Mouse (Mus musculus) CH12.LX (cell line): ENCODE measurements around the gene Tgfbr3. TPM values are rescaled to one million over a fixed set of nuclear protein-coding genes. Genes with fewer than 3 reads are reported as not detected.

Source experiments
- DNase-seq: peaks from one replicate; pipeline ENCODE4 v3.0.0-alpha.2; 2013; ENCODE audit errors: extremely low read depth
- H3K27ac ChIP-seq: 2 replicates; pipeline ENCODE4 v1.5.1; 2012; ENCODE audit warnings: low read depth, mild to moderate bottlenecking, control low read depth, moderate library complexity; ENCODE audit not compliant: insufficient read depth
- H3K27me3 ChIP-seq: replicated peaks from 2 replicates; pipeline ENCODE3; 2012; ENCODE audit warnings: inconsistent platforms
- H3K36me3 ChIP-seq, 2 experiments: replicated peaks in 1 of 2; 2 replicates each; pipeline versions ENCODE3 to v1.6.1; 2012; ENCODE audit warnings: inconsistent platforms in 1 of 2, low read length in 1 of 2, mild to moderate bottlenecking in 1 of 2, mixed read lengths in 1 of 2, moderate library complexity in 1 of 2; ENCODE audit not compliant: control insufficient read depth in 1 of 2, insufficient read depth in 1 of 2
- H3K4me1 ChIP-seq, 2 experiments: 2 replicates each; pipeline ENCODE4 v1.6.1; 2012; ENCODE audit warnings: inconsistent platforms in 1 of 2, moderate library complexity in 1 of 2; ENCODE audit not compliant: insufficient read depth in 2 of 2, control insufficient read depth in 1 of 2
- H3K4me2 ChIP-seq: 2 replicates; pipeline ENCODE4 v1.6.1; 2012; ENCODE audit warnings: low read depth, mild to moderate bottlenecking, control low read depth; ENCODE audit not compliant: poor library complexity, insufficient read depth, severe bottlenecking
- H3K4me3 ChIP-seq, 3 experiments: fragments of 150-350 bp in 1 of 3; sonication (generic) in 1 of 3; replicated peaks in 1 of 3; 2 replicates each; pipeline versions ENCODE3 to v1.5.1; 2011 to 2012; ENCODE audit warnings: low read depth in 2 of 3, low read length in 2 of 3, mild to moderate bottlenecking in 2 of 3, moderate library complexity in 2 of 3, control low read depth in 1 of 3, improper control_type of control experiment in 1 of 3, inconsistent platforms in 1 of 3, mixed read lengths in 1 of 3; ENCODE audit not compliant: poor library complexity in 1 of 3
- H3K79me2 ChIP-seq: replicated peaks from 2 replicates; pipeline ENCODE4 v1.6.1; 2012; ENCODE audit warnings: mild to moderate bottlenecking, moderate library complexity; ENCODE audit not compliant: control insufficient read depth, poor library complexity, insufficient read depth, severe bottlenecking; ENCODE audit errors: extremely low read depth
- H3K9ac ChIP-seq: 2 replicates; pipeline ENCODE4 v1.6.1; 2012; ENCODE audit warnings: low read depth, mild to moderate bottlenecking, control low read depth, moderate library complexity; ENCODE audit not compliant: insufficient read depth
- H3K9me3 ChIP-seq: replicated peaks from 2 replicates; pipeline ENCODE3; 2012; ENCODE audit warnings: low read length, inconsistent platforms, mixed read lengths
- BHLHE40 ChIP-seq: IDR thresholded peaks from 2 replicates; pipeline ENCODE4 v1.6.1; 2011; ENCODE audit warnings: mild to moderate bottlenecking, low read depth, low read length, improper control_type of control experiment
- CTCF ChIP-seq, 2 experiments: IDR thresholded peaks in 1 of 2; conservative IDR thresholded peaks in 1 of 2; 2 replicates each; pipeline ENCODE4 v1.5.1; 2011 to 2012; ENCODE audit warnings: low read depth in 2 of 2, low read length in 2 of 2, improper control_type of control experiment in 1 of 2, inconsistent platforms in 1 of 2, mild to moderate bottlenecking in 1 of 2, moderate library complexity in 1 of 2
- ELF1 ChIP-seq: IDR thresholded peaks from 2 replicates; pipeline ENCODE4 v1.6.1; 2014; ENCODE audit warnings: low read depth, mild to moderate bottlenecking, inconsistent platforms, low read length, improper control_type of control experiment
- EP300 ChIP-seq: IDR thresholded peaks from 2 replicates; pipeline ENCODE4 v1.6.1; 2011; ENCODE audit warnings: low read length, improper control_type of control experiment
- GABPA ChIP-seq: IDR thresholded peaks from 2 replicates; pipeline ENCODE4 v1.6.1; 2012; ENCODE audit warnings: low read depth, low read length, improper control_type of control experiment, inconsistent platforms; ENCODE audit not compliant: insufficient replicate concordance
- HCFC1 ChIP-seq: IDR thresholded peaks from 2 replicates; pipeline ENCODE4 v1.6.1; 2012; ENCODE audit warnings: low read depth, mild to moderate bottlenecking, inconsistent platforms, low read length, improper control_type of control experiment
- KAT2A ChIP-seq: IDR thresholded peaks from 2 replicates; pipeline ENCODE4 v1.6.1; 2012; ENCODE audit warnings: low read length, improper control_type of control experiment, inconsistent platforms; ENCODE audit not compliant: insufficient replicate concordance
- MEF2A ChIP-seq: IDR thresholded peaks from 2 replicates; pipeline ENCODE4 v1.6.1; 2014; ENCODE audit warnings: low read depth, mild to moderate bottlenecking, inconsistent platforms, low read length, improper control_type of control experiment, borderline replicate concordance
- MYC ChIP-seq: IDR thresholded peaks from 2 replicates; pipeline ENCODE4 v1.6.1; 2011; ENCODE audit warnings: low read depth, mild to moderate bottlenecking, improper control_type of control experiment, low read length
- NELFE ChIP-seq: IDR thresholded peaks from 2 replicates; pipeline ENCODE4 v1.6.1; 2011; ENCODE audit warnings: low read depth, low read length, improper control_type of control experiment
- PAX5 ChIP-seq: IDR thresholded peaks from 2 replicates; pipeline ENCODE4 v1.6.1; 2012; ENCODE audit warnings: low read length, inconsistent platforms, mixed read lengths
- RAD21 ChIP-seq: IDR thresholded peaks from 2 replicates; pipeline ENCODE4 v1.6.1; 2011; ENCODE audit warnings: low read depth, mild to moderate bottlenecking, low read length, improper control_type of control experiment, moderate library complexity
- RCOR1 ChIP-seq: conservative IDR thresholded peaks from 2 replicates; pipeline ENCODE4 v1.6.1; 2012; ENCODE audit warnings: low read depth, mild to moderate bottlenecking, inconsistent platforms, low read length, improper control_type of control experiment
- SMC3 ChIP-seq: IDR thresholded peaks from 2 replicates; pipeline ENCODE4 v1.6.1; 2011; ENCODE audit warnings: low read depth, low read length, improper control_type of control experiment
- TBP ChIP-seq: conservative IDR thresholded peaks from 2 replicates; pipeline ENCODE4 v1.6.1; 2011; ENCODE audit warnings: low read depth, low read length, improper control_type of control experiment
- UBTF ChIP-seq: IDR thresholded peaks from 2 replicates; pipeline ENCODE4 v1.6.1; 2012; ENCODE audit warnings: low read depth, mild to moderate bottlenecking, inconsistent platforms, low read length, improper control_type of control experiment, moderate library complexity
- USF1 ChIP-seq: IDR thresholded peaks from 2 replicates; pipeline ENCODE4 v1.6.1; 2014; ENCODE audit warnings: low read depth, mild to moderate bottlenecking, inconsistent platforms, low read length, improper control_type of control experiment
- ZMIZ1 ChIP-seq: IDR thresholded peaks from 2 replicates; pipeline ENCODE4 v1.6.1; 2012; ENCODE audit warnings: low read depth, mild to moderate bottlenecking, inconsistent platforms, low read length, improper control_type of control experiment
- dilution Hi-C: fragments of 300-500 bp; cut with MboI; formaldehyde crosslinking; loops from 2 replicates; pipeline ENCODE4 v1.14.3; 2020; ENCODE audit warnings: low sequenced_read_pairs; ENCODE audit not compliant: extremely low pct_unique_long_range_greater_than_20kb, extremely low pct_ligation_motif_present
- in situ Hi-C: fragments of 300-500 bp; cut with MboI; formaldehyde crosslinking; loops from 3 replicates; pipeline ENCODE4 v1.14.3; 2019; ENCODE audit warnings: low sequenced_read_pairs, low pct_ligation_motif_present, low pct_unique_long_range_greater_than_20kb, mixed read lengths
- polyA plus RNA-seq: library from polyadenylated mRNA; unstranded; fragments of >175 nt; gene quantifications from 2 replicates; pipeline ENCODE4 v1.2.1, GENCODE M21; 2012; ENCODE audit warnings: low read depth; ENCODE audit not compliant: insufficient read length
- total RNA-seq, 2 experiments: library from RNA; depleted of rRNA; stranded (reverse); fragments of 300-350 nt in 1 of 2; fragments of >200 nt in 1 of 2; gene quantifications; 2 replicates each; pipeline ENCODE4 v1.2.3; 2012 to 2014

Tgfbr3 gene
- total and polyA plus RNA-seq, 3 experiments: 0.13 to 0.46 (median 0.30) TPM

DNA sequence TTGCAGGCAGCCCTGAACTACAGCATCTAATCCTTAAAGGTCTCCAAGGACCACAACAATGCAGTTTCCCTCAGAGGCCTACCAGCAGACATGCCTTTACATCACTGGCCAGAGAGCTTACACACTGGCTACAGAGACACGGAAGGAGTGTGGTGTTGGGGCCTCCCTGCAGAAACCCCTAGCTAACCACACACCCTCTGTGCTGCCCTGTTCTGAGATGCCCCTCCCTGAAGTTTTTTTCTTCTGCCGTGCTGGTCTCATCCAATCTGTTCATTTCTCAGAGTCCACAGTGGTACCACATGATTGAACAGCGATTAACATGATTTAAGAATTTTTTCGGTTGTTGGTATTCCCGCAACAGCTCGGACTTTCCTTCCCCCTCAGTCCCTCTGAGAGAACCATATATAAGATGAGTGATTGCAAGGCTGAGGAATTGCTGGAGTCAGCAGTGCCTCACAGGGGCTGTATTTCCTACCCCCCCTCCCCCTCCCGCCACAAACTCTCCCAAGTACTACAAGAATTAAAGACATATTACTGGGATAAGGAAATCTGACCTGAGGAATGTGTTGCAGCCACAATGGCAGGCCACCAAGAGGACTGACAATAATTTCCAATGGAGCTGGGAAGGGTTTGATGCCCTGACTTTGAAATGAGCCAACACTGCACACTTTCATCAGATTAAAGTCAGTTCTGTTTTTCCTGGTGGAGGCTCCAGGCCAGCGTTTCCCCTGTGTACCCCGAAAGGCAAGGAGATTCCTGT is 75.9 kb downstream of the Tgfbr3 start:
- no peak overlapping the region for H3K4me2 ChIP-seq
- H3K4me1 ChIP-seq: peaks cover 5 to 7% of the 10 kb centered on the region in 2 experiments; a peak in 2 of 4 replicates
- H3K9ac ChIP-seq: no peak overlapping the region
- no peak for DNase-seq
- no peaks in the 10 kb centered on the region for H3K79me2 ChIP-seq
- H3K27ac ChIP-seq: no peak overlapping the region
- H3K36me3 ChIP-seq: no peaks in the 10 kb centered on the region
- dilution Hi-C loops: no loop called here
- H3K4me3 ChIP-seq: no peak overlapping the region
- no peaks in the 10 kb centered on the region for H3K9me3 ChIP-seq
- in situ Hi-C loops: no loop called here
- no peak for TF ChIP-seq HCFC1
- TF ChIP-seq GABPA: no peak
- TF ChIP-seq, all 38 proteins: peak for 0
- no peaks in the 10 kb centered on the region for H3K27me3 ChIP-seq

- Histone ChIP-seq H3K79me2 (no peaks in the 10 kb centered on the region), H3K27me3 (no peaks in the 10 kb centered on the region), H3K27ac (no peak overlapping the region), H3K4me2 (no peak overlapping the region), H3K9ac (no peak overlapping the region), H3K4me3 (no peak overlapping the region), H3K9me3 (no peaks in the 10 kb centered on the region), H3K36me3 (no peaks in the 10 kb centered on the region)
- in situ Hi-C loops: no loop called here
- dilution Hi-C loops: no loop called here
- TF ChIP-seq NELFE (no peak), ELF1 (no peak), USF1 (no peak), EP300 (no peak), MEF2A (no peak), KAT2A (no peak), RCOR1 (no peak), HCFC1 (no peak), BHLHE40 (no peak), RAD21 (no peak), ZMIZ1 (no peak), TBP (no peak), SMC3 (no peak), MYC (no peak), CTCF (conservative IDR thresholded peaks at IDR 0.05 in 1 of 2, IDR thresholded peaks at IDR 0.05 in 1 of 2; ENCODE audit: low read depth in 2 of 2, low read length in 2 of 2) (no peak), PAX5 (no peak), UBTF (no peak)
- TF ChIP-seq, all 38 proteins: peak for 0
- DNase-seq: no peak
- H3K4me1 ChIP-seq: peaks cover 18% of the 10 kb centered on the region in 2 experiments
Observed at GRCm38 (mm10) chr5:107211830-107212370, 77.5 kb downstream of the Tgfbr3 start.
